Mouse (Mus musculus) heart, adult 8-10 months (tissue): ENCODE measurements at regions not wholly inside any gene's neighbourhood (a gene's known extent, or its start where the extent isn't known, plus 50 kb on each side); places are given as distances from the start of the nearest gene placed in this dataset.

Source experiments
- DNase-seq: peaks from one replicate; pipeline ENCODE4 v3.0.0; 2022; ENCODE audit warnings: low spot score

- DNase-seq = peak; percentile 6
These were observed 62.9 kb downstream of the Amer3 start for GRCm38 (mm10) chr1:34642304-34642893.

GRCm38 (mm10) chr1:34653963-34654644 lies 74.6 kb downstream of the Amer3 start:
- no peak for DNase-seq

- no peak for DNase-seq
These were observed 78.0 kb downstream of the Amer3 start for GRCm38 (mm10) chr1:34657481-34657880.

- no peak for DNase-seq
These were observed 84.6 kb downstream of the Amer3 start for GRCm38 (mm10) chr1:34663875-34664547.

GRCm38 (mm10) chr1:34664816-34665511 lies 85.5 kb downstream of the Amer3 start:
- DNase-seq = no peak

- no peak for DNase-seq
These were observed 86.0 kb downstream of the Amer3 start for GRCm38 (mm10) chr1:34665512-34665854.

- no peak for DNase-seq
These were observed 86.8 kb downstream of the Amer3 start for GRCm38 (mm10) chr1:34666226-34666662.

GRCm38 (mm10) chr1:34677105-34677741 lies 97.8 kb downstream of the Amer3 start:
- DNase-seq = no peak

GRCm38 (mm10) chr1:34677832-34678733 lies 98.6 kb downstream of the Amer3 start:
- DNase-seq = no peak

- no peak for DNase-seq
These were observed 99.2 kb downstream of the Amer3 start for GRCm38 (mm10) chr1:34678734-34679068.

- no peak for DNase-seq
These were observed 107.1 kb downstream of the Amer3 start for GRCm38 (mm10) chr1:34686539-34686938.

GRCm38 (mm10) chr1:34696533-34696932 lies 117.1 kb downstream of the Amer3 start:
- DNase-seq = no peak

GRCm38 (mm10) chr1:34700237-34701030 lies 121.0 kb downstream of the Amer3 start:
- DNase-seq = no peak

- DNase-seq = no peak
These were observed 122.0 kb downstream of the Amer3 start for GRCm38 (mm10) chr1:34701436-34701835.

- DNase-seq = no peak
These were observed 129.6 kb downstream of the Amer3 start for GRCm38 (mm10) chr1:34709089-34709488.

GRCm38 (mm10) chr1:34722674-34723073 lies 120.2 kb downstream of the Fam168b start:
- no peak for DNase-seq

GRCm38 (mm10) chr1:34732156-34732555 lies 110.7 kb downstream of the Fam168b start:
- DNase-seq = no peak

- DNase-seq = no peak
These were observed 109.6 kb downstream of the Fam168b start for GRCm38 (mm10) chr1:34733026-34733913.
